Mouse (Mus musculus): ENCODE data around the gene Ostn. TPM values are rescaled to one million over a fixed set of nuclear protein-coding genes. Genes with fewer than 3 reads are reported as not detected.

Gene Ostn
- polyA plus RNA-seq, 1 experiment from 2014 or later, result not detected

GRCm38 (mm10) chr16:27399719-27400253 lies 92.5 kb downstream of the Ostn start:
- H3K27me3 ChIP-seq (replicated peaks; ENCODE audit: control insufficient read depth, insufficient read depth, low read length), result no peaks in the 10 kb centered on the region
- H3K4me3 ChIP-seq (ENCODE audit: low read depth, low read length), result no peak overlapping the region
- no peak for TF ChIP-seq CTCF (IDR thresholded peaks at IDR 0.05; ENCODE audit: low read depth)
- H3K36me3 ChIP-seq (ENCODE audit: control insufficient read depth, insufficient read depth), result no peaks in the 10 kb centered on the region
- H3K27ac ChIP-seq (ENCODE audit: low read depth, low read length), result no peak overlapping the region
- ATAC-seq, result no peak
- H3K4me1 ChIP-seq (replicated peaks; ENCODE audit: control insufficient read depth, insufficient read depth, low read length), result 0 out of 2 replicates have a peak, but pooled peaks cover 5% of the 10 kb centered on the region
- 85% methylated on average over 6 of the region's 6 CpGs for WGBS
- no peak overlapping the region for H3K4me2 ChIP-seq (replicated peaks; ENCODE audit: low read depth)
- no peaks in the 10 kb centered on the region for H3K9me3 ChIP-seq (ENCODE audit: control insufficient read depth)
- H3K9ac ChIP-seq (ENCODE audit: low read depth, low read length), result no peak overlapping the region

Other genes with a start within 250 kb of the Ostn start
- 0.14 and 0.37 TPM in 2 replicates for gene Uts2b, start 62.8 kb downstream of the Ostn start, polyA plus RNA-seq (2015; fragmentation: Nextera tagmentation; extraction: Ambion mirVana)
- gene Ccdc50, start 81.4 kb downstream of the Ostn start, polyA plus RNA-seq (2015; fragmentation: Nextera tagmentation; extraction: Ambion mirVana), result 18.9 and 21.0 TPM in 2 replicates